In genomic region chr9:55410430-55410829, GRCm38 (mm10) we compare ENCODE assay signal across 28 mouse cellular contexts.
DNase-seq lines count a peak whose midpoint lies in the region; ATAC-seq and TF ChIP-seq lines count a peak whose summit lies in the region.
"Had no signal": no experiment of that assay in that cellular context is flagged by ENCODE, and none has a peak within 500 bp of the region (broad histone marks: within the 10 kb centered on the region; RNA-seq: fewer than 3 reads in every experiment).

No protein-coding gene starts in this region.

- WGBS in embryonic facial prominence, embryonic 14.5 days: 44% methylated on average over 6 of the region's 6 CpGs
- WGBS in embryonic facial prominence, embryonic 10.5 days: 59% methylated on average over 6 of the region's 6 CpGs
- 24% methylated on average over 6 of the region's 6 CpGs for WGBS in intestine, postnatal 0 days

- peak; percentile 41 for DNase-seq in embryonic facial prominence, embryonic 14.5 days (ENCODE audit: low spot score)
- DNase-seq in embryonic facial prominence, embryonic 10.5 days (ENCODE audit: low spot score): no peak
- peak; percentile 21 for DNase-seq in CD4-positive helper T cell, adult 2 months (ENCODE audit: low read depth, low spot score)
- peak; percentile 72 for DNase-seq in ZHBTc4 (ENCODE audit: low read depth, low spot score)
- DNase-seq in testis, postnatal 10 days (ENCODE audit: low spot score): no peak
- no peak for DNase-seq in lung, postnatal 4 days
- no peak for DNase-seq in yolk sac, embryonic 10.5 days (ENCODE audit: low spot score)
- DNase-seq: adrenal gland, postnatal 25 days; cerebellum, adult 2 months; cerebellum, postnatal 14 days; gastrocnemius, postnatal 14 days; heart, postnatal 14 days; kidney, adult 11 months; kidney, postnatal 14 days; lung, postnatal 36 days had no signal

- no peak for TF ChIP-seq CTCF in intestine, postnatal 0 days (IDR thresholded peaks at IDR 0.05; ENCODE audit: low read depth)

- ATAC-seq in embryonic facial prominence, embryonic 14.5 days (ENCODE audit: low read depth): no peak
- peak; percentile 37; the same call in 1 of the 2 replicates for ATAC-seq in intestine, postnatal 0 days
- ATAC-seq: CD4-positive, CD25-positive, alpha-beta regulatory T cell, adult 4 months; forebrain, embryonic 14.5 days; hindbrain, embryonic 16.5 days had no signal

- no peak overlapping the region for H3K9ac ChIP-seq in embryonic facial prominence, embryonic 14.5 days (ENCODE audit: low read depth, low read length)
- H3K9ac ChIP-seq in intestine, postnatal 0 days (ENCODE audit: low read depth, low read length): no peak overlapping the region
- H3K9ac ChIP-seq: limb, embryonic 12.5 days; liver, embryonic 15.5 days; lung, embryonic 14.5 days; midbrain, embryonic 12.5 days; neural tube, embryonic 13.5 days had no signal

- no peak overlapping the region for H3K27ac ChIP-seq in embryonic facial prominence, embryonic 14.5 days (replicated peaks; ENCODE audit: low read depth, low read length)
- H3K27ac ChIP-seq in embryonic facial prominence, embryonic 10.5 days (replicated peaks): no peak overlapping the region
- no peak overlapping the region for H3K27ac ChIP-seq in intestine, postnatal 0 days (ENCODE audit: low read depth, low read length)
- H3K27ac ChIP-seq: hindbrain, embryonic 10.5 days; layer of hippocampus, adult 2 months; left cerebral cortex, adult 2 months; limb, embryonic 12.5 days; liver, embryonic 15.5 days; midbrain, embryonic 12.5 days; neural tube, embryonic 13.5 days had no signal

- no peak overlapping the region for H3K4me2 ChIP-seq in embryonic facial prominence, embryonic 14.5 days (ENCODE audit: low read depth, low read length)
- H3K4me2 ChIP-seq in intestine, postnatal 0 days (replicated peaks; ENCODE audit: low read depth): peak overlapping the region; percentile 30; the same call in 1 of the 2 replicates
- H3K4me2 ChIP-seq: limb, embryonic 12.5 days; liver, embryonic 15.5 days; lung, embryonic 14.5 days; midbrain, embryonic 12.5 days; neural tube, embryonic 13.5 days had no signal

- no peaks in the 10 kb centered on the region for H3K9me3 ChIP-seq in embryonic facial prominence, embryonic 14.5 days (ENCODE audit: control insufficient read depth, low read length)
- H3K9me3 ChIP-seq in embryonic facial prominence, embryonic 10.5 days: no peaks in the 10 kb centered on the region
- no peaks in the 10 kb centered on the region for H3K9me3 ChIP-seq in intestine, postnatal 0 days (ENCODE audit: control insufficient read depth)
- H3K9me3 ChIP-seq: hindbrain, embryonic 10.5 days; limb, embryonic 12.5 days; liver, embryonic 15.5 days; megakaryocyte, embryonic 14.5 days; midbrain, embryonic 12.5 days; neural tube, embryonic 13.5 days had no signal

- H3K27me3 ChIP-seq in embryonic facial prominence, embryonic 14.5 days (replicated peaks; ENCODE audit: control insufficient read depth, insufficient read depth, low read length): no peaks in the 10 kb centered on the region
- H3K27me3 ChIP-seq in embryonic facial prominence, embryonic 10.5 days (replicated peaks; ENCODE audit: low read depth, poor library complexity, severe bottlenecking): no peaks in the 10 kb centered on the region; the same call in 1 of the 2 replicates
- H3K27me3 ChIP-seq in intestine, postnatal 0 days (replicated peaks; ENCODE audit: control insufficient read depth, insufficient read depth, low read length): no peaks in the 10 kb centered on the region
- H3K27me3 ChIP-seq: midbrain, embryonic 12.5 days; neural tube, embryonic 13.5 days had no signal

- no peak overlapping the region for H3K4me3 ChIP-seq in embryonic facial prominence, embryonic 14.5 days (ENCODE audit: low read depth, low read length)
- H3K4me3 ChIP-seq in embryonic facial prominence, embryonic 10.5 days: no peak overlapping the region
- no peak overlapping the region for H3K4me3 ChIP-seq in intestine, postnatal 0 days (ENCODE audit: low read depth, low read length)
- H3K4me3 ChIP-seq: hindbrain, embryonic 10.5 days; layer of hippocampus, adult 2 months; left cerebral cortex, adult 2 months; limb, embryonic 12.5 days; liver, embryonic 15.5 days; megakaryocyte, embryonic 14.5 days; midbrain, embryonic 12.5 days; neural tube, embryonic 13.5 days had no signal

- no peaks in the 10 kb centered on the region for H3K36me3 ChIP-seq in embryonic facial prominence, embryonic 14.5 days (ENCODE audit: control insufficient read depth, insufficient read depth, low read length)
- H3K36me3 ChIP-seq in embryonic facial prominence, embryonic 10.5 days (replicated peaks): no peaks in the 10 kb centered on the region
- H3K36me3 ChIP-seq in intestine, postnatal 0 days (ENCODE audit: control insufficient read depth, insufficient read depth): no peaks in the 10 kb centered on the region
- H3K36me3 ChIP-seq: hindbrain, embryonic 10.5 days; limb, embryonic 12.5 days; liver, embryonic 15.5 days; midbrain, embryonic 12.5 days; neural tube, embryonic 13.5 days had no signal

- peaks cover 9% of the 10 kb centered on the region; the same call in 1 of the 2 replicates for H3K4me1 ChIP-seq in embryonic facial prominence, embryonic 14.5 days (ENCODE audit: control insufficient read depth, insufficient read depth, low read length)
- H3K4me1 ChIP-seq in embryonic facial prominence, embryonic 10.5 days: peaks cover 57% of the 10 kb centered on the region
- 0 out of 2 replicates have a peak, but pooled peaks cover 4% of the 10 kb centered on the region for H3K4me1 ChIP-seq in intestine, postnatal 0 days (replicated peaks; ENCODE audit: control insufficient read depth, insufficient read depth, low read length)
- H3K4me1 ChIP-seq: liver, embryonic 15.5 days; megakaryocyte, embryonic 14.5 days had no signal

Comparison
In these comparisons a context has a peak if more than half of its experiments do, and no peak if none do; other contexts are left out.
1. DNase-seq: peak in embryonic facial prominence, embryonic 14.5 days (single experiment), CD4-positive helper T cell, adult 2 months (single experiment) and ZHBTc4 (single experiment); none in embryonic facial prominence, embryonic 10.5 days (single experiment), testis, postnatal 10 days (single experiment), lung, postnatal 4 days (0 of 2) and yolk sac, embryonic 10.5 days (single experiment).